Mouse (Mus musculus): ENCODE measurements around the gene Serpina3m.
A peak's percentile ranks its signal among the peaks of the same experiment; 100 is the strongest.
"Not testable (repeated sequence)": the region's sequence is repeated elsewhere in the genome, so short reads cannot be mapped to it uniquely, and the experiment has no call there.

Serpina3m gene

DNA sequence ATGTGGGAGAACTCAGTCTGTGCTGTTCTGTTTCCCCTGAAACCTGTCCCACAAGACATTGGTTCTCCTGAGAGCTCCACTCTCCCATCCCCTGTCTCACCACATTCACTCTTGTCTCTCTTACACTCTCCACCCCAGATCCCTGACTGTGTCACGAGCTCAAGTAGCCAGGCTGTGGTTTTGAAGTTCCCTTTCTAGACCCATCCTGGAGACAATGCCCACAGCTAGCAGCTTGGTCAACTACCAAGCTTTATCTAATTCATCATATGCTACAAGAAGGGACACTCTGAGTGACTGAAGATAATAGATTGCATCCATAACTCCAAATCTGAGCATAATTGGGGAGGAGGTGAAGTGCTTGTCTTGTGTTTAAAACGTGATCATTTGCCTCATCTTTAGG lies 52.8 kb downstream of the Serpina3m start:
- not testable (repeated sequence) for DNase-seq (ENCODE audit: low read depth)

DNA sequence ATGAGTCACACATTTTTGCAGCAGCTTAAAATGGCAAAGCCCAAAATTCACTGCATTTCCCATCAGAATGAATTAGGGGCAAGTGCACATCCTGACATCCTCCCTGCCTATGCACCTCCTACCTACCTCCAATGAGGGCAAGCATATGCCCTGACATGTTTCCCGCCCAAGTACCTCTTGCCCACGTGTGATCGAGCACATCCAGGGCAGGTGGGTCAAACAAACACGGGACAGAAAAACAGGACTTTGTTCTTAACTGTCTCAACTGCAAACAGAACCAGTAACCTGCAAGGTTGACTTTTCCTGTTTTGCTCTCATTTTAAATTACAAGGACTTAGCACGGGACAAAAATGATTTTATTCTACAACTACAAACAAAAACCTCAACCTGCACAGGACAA lies 65.7 kb downstream of the Serpina3m start:
- DNase-seq (ENCODE audit: low read depth), result no peak

- no peak for DNase-seq (ENCODE audit: low read depth)
Observed at GRCm38 (mm10) chr12:104406454-104406885, 68.2 kb downstream of the Serpina3m start, which contains the start of gene Serpina3n. Gene Serpina3n, plus strand, starts transcription at chr12:104406729.

DNA sequence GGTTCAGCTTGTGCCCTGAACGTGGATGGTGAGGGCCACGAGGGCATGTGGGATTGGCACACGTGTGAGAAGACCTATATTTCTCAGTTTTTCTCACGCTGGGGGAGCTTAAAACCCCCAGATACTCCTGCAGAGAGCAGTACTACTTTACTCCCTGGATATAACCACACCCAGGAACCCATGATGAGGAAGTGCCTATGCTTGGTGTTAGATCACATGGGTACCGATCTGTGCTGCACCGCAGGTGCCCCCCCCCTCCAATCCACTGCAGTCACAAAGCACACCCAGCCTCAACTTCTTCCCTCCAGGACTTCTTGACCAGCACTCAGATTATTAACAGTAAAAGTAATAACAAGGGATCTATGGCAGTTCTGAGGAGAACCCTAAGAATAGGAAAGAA lies 74.2 kb downstream of the Serpina3m start:
- no peak for DNase-seq (ENCODE audit: low read depth)

- no peak for DNase-seq (ENCODE audit: low read depth)
Observed at GRCm38 (mm10) chr12:104414576-104414975, 76.3 kb downstream of the Serpina3m start.

- DNase-seq (ENCODE audit: low read depth), result no peak
Observed at GRCm38 (mm10) chr12:104415625-104416315, 77.5 kb downstream of the Serpina3m start.

- peak; percentile 29 for DNase-seq (ENCODE audit: low read depth)
Observed at GRCm38 (mm10) chr12:104418340-104419135, 80.3 kb downstream of the Serpina3m start.

GRCm38 (mm10) chr12:104419136-104419462 lies 80.8 kb downstream of the Serpina3m start:
- peak; percentile 8 for DNase-seq (ENCODE audit: low read depth)

DNA sequence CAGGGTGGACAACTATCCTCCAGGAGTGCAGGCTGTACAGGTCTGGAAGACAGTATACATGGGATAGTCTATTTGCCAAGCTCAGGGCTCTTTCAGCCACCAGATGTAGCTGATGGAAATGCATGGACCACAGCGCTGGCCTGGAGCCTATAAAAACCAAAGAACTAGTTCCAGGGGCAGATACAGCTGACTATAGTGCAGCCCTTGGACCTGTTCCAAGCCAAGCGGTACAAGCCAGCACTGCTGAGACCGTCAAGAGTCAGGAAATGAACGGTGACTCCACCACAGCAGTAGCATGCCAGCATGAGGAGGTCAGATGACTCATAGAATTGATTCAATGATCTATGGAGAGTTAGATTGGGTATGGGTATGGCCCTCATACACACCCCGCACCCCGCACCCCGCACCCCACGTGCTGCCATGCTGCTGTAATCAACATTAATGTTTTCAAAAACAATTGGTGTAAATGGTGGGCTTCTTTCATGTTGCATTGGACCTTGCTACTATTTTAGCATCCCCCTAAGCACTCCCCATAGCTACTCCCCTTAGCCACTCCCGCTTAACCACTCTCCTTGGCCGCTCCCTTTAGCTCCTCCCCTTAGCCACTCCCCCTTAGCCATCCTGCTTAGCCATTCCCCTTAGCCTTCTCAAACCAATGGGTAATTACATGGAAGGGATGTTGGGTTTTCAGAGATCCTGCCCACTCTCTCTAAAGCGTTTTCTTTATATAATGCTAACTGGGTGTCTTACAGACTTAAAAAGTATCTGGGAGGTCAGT lies 84.5 kb downstream of the Serpina3m start:
- DNase-seq (ENCODE audit: low read depth), result no peak

- DNase-seq (ENCODE audit: low read depth), result no peak
Observed at GRCm38 (mm10) chr12:104425591-104425990, 87.3 kb downstream of the Serpina3m start.

DNA sequence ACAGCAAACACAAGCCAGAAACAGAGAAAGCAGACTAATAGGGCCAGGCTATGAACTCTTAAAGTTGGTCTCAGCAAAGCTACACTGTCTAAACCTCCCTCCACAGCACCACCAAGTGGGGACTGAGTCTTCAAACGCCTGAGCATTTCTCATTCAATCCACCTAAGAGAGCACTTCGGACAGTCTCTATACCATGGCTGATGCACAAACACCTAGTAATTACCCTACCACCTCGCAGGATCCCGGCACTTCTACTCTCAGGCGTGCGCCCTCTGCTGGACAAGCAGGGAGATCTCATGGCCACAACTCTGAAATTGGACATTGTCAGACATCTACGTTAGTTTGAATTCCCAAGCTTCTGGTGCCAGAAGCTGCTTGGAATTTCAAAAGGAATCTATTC lies 88.6 kb downstream of the Serpina3m start:
- peak; percentile 6 for DNase-seq (ENCODE audit: low read depth)

DNA sequence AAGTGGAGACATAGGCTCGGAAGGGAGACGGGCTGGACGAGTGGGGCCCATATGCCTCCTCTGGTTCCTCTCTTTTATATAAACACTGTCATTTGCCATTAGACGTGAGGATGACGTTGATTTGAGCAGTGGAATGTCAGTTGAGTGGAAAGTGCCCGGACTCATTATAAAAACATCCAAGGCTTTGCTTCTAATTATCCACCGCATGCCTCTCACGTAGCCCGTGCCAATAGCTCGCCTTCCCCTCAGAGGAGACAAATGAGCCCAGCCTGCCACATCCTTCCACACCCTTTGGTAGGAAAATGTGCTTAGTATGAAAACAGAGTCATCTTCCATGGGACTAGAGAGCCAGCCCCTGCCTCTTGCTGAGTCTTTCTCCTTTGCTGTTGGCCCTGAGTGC lies 93.1 kb downstream of the Serpina3m start:
- DNase-seq (ENCODE audit: low read depth), result no peak

GRCm38 (mm10) chr12:104433214-104433613 lies 94.9 kb downstream of the Serpina3m start:
- no peak for DNase-seq (ENCODE audit: low read depth)

GRCm38 (mm10) chr12:104433951-104434735 lies 95.9 kb downstream of the Serpina3m start:
- no peak for DNase-seq (ENCODE audit: low read depth)

DNA sequence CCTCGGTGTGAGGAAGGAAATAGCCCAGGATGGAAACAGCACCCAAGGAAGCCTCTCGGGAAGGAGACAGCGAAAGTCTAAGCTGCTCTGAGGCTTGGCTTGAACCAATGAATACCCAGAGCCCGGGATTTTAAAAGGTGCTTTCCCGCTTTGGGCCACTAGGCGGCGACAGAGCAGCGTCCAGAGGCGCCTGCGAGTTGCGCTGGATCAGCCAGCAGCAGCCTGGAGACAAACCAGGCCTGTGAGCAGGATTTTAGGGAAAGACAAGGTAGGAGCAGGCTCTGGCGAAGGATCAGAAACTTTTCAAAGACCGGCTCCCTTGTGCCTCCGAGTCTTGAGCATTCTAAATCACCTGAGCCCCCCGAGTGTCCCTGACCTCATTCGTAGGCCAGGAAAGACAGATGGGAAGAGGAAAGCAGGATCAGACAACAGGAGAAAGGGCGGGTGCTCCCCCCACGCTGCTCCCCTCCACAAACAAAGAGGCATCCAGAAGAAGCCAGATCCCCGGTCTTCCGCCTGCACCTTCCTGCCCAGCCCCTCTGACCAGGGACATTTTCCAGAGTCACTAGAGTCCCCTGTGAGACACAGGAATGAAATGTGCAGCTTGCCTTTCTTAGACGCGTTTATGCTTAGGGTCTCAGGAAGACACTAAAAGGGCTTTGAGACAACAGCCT lies 101.9 kb downstream of the Serpina3m start:
- peak; percentile 14 for DNase-seq (ENCODE audit: low read depth)

GRCm38 (mm10) chr12:104443716-104444115 lies 105.4 kb downstream of the Serpina3m start:
- no peak for DNase-seq (ENCODE audit: low read depth)
